In the genomic region with DNA sequence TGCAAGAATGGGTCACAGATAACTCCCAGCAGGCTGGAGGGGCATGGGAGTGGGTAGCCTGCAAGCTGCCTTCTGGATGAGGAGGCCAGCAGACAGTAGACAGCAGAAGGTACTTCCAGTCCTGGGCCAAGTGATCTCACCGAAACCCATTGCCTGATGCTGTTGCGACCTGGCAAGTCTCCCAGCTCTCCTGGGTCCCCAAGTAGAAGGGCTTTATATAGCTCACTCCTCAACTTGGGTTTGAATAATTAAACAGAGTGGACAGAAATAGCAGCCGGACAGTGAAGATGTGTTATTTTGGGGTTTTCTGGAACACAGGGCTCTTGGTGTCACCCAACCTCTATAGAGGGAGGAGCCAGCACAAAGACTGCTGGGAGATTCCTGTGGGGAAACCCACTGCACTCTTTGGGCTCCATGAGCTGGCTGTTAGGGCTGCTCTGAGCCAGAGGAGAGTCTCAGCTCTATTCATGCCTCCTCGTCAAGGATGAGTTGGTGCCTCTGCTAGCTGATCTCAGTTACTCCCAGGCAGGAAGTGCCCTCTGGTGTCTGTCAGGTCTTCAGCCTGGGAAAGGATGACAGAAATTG, we compare ENCODE assay signal across 10 mouse cellular contexts. TPM values are rescaled to one million over a fixed set of nuclear protein-coding genes. Genes with fewer than 3 reads are reported as not detected.
A peak's percentile ranks its signal among the peaks of the same experiment; 100 is the strongest.
DNase-seq lines count a peak whose midpoint lies in the region; ATAC-seq and TF ChIP-seq lines count a peak whose summit lies in the region.
"Had no signal": no experiment of that assay in that cellular context is flagged by ENCODE, and none has a peak within 500 bp of the region (broad histone marks: within the 10 kb centered on the region; RNA-seq: fewer than 3 reads in every experiment).

No protein-coding gene starts in this region.

- peak overlapping the region; percentile 57 for H3K9ac ChIP-seq in heart, adult 2 months (ENCODE audit: low read depth, low read length)
- no peak overlapping the region for H3K9ac ChIP-seq in midbrain, embryonic 14.5 days (replicated peaks; ENCODE audit: low read length)
- H3K9ac ChIP-seq: midbrain, embryonic 12.5 days had no signal

- H3K27ac ChIP-seq in left cerebral cortex, adult 2 months = peak overlapping the region; percentile 57
- H3K27ac ChIP-seq in heart, adult 2 months = peak overlapping the region; percentile 92
- no peak overlapping the region for H3K27ac ChIP-seq in midbrain, embryonic 14.5 days (replicated peaks; ENCODE audit: low read depth, low read length)
- H3K27ac ChIP-seq: midbrain, embryonic 12.5 days had no signal

- 0 out of 2 replicates have a peak, but pooled peaks have one; percentile 66 for TF ChIP-seq EP300 in heart, adult 2 months (IDR thresholded peaks at IDR 0.05; ENCODE audit: insufficient read depth, low read depth, low read length)

- 21% methylated on average over 4 of the region's 4 CpGs for WGBS in heart, adult 2 months
- WGBS in midbrain, embryonic 14.5 days = 62% methylated on average over 4 of the region's 4 CpGs

- TF ChIP-seq CTCF in left cerebral cortex, adult 2 months (IDR thresholded peaks at IDR 0.05) = no peak; the same call in 1 of the 2 replicates
- TF ChIP-seq CTCF in heart, adult 2 months (IDR thresholded peaks at IDR 0.05) = peak; percentile 19

- no peak overlapping the region for H3K4me2 ChIP-seq in midbrain, embryonic 14.5 days (ENCODE audit: low read length)
- H3K4me2 ChIP-seq: midbrain, embryonic 12.5 days had no signal

- no peak overlapping the region for H3K4me3 ChIP-seq in left cerebral cortex, adult 2 months
- H3K4me3 ChIP-seq in heart, adult 2 months = peak overlapping the region; percentile 9; the same call in 1 of the 2 replicates
- no peak overlapping the region for H3K4me3 ChIP-seq in midbrain, embryonic 14.5 days (replicated peaks; ENCODE audit: low read depth, low read length)
- H3K4me3 ChIP-seq: midbrain, embryonic 12.5 days had no signal

- peak; percentile 89 for TF ChIP-seq POLR2A in heart, adult 2 months (IDR thresholded peaks at IDR 0.05; ENCODE audit: insufficient read depth, low read depth, low read length)

- DNase-seq in left cerebral cortex, adult 2 months (ENCODE audit: extremely low spot score in 1 of 2, low spot score in 2 of 2) = no peak
- no peak for DNase-seq in left cerebral cortex, postnatal 36 days (ENCODE audit: low spot score in 2 of 2)
- DNase-seq in cerebellum, adult 11-12 months = peak; percentile 91
- DNase-seq in heart, adult 2 months = peak; percentile 67 to 82
- DNase-seq in skeletal muscle tissue, adult 2 months (ENCODE audit: low read depth, low spot score) = peak; percentile 96
- DNase-seq in frontal cortex, adult 2 months (ENCODE audit: extremely low spot score in 1 of 2, low spot score in 1 of 2) = no peak
- DNase-seq in midbrain, embryonic 14.5 days = no peak

- no peaks in the 10 kb centered on the region for H3K9me3 ChIP-seq in midbrain, embryonic 14.5 days (ENCODE audit: control insufficient read depth, low read length)
- H3K9me3 ChIP-seq: midbrain, embryonic 12.5 days had no signal

- intact Hi-C loops in left cerebral cortex, adult 2 months (cut with DNase I) = no loop called here
- intact Hi-C loops in left cerebral cortex, postnatal 36 days (cut with DNase I) = no loop called here
- intact Hi-C loops in heart, adult 2 months (cut with DNase I) = loop anchor here (2.0 kb wide), 1 partner anchor 46 kb away; no protein-coding TSS in a partner anchor

- peaks cover 8% of the 10 kb centered on the region for H3K4me1 ChIP-seq in heart, adult 2 months (ENCODE audit: control insufficient read depth, insufficient read depth, low read length)
- no peaks in the 10 kb centered on the region for H3K4me1 ChIP-seq in midbrain, embryonic 14.5 days (ENCODE audit: control insufficient read depth, insufficient read depth, low read length)

- H3K79me2 ChIP-seq in heart, adult 2 months (replicated peaks; ENCODE audit: control insufficient read depth, insufficient read depth, low read length) = no peaks in the 10 kb centered on the region

- ATAC-seq in monocyte, adult 5-6 weeks (replicated peaks; ENCODE audit: insufficient number of reproducible peaks, low FRiP score, low TSS enrichment, poor library complexity, severe bottlenecking) = no peak
- no peak for ATAC-seq in midbrain, embryonic 14.5 days (ENCODE audit: low FRiP score, low TSS enrichment)
- ATAC-seq: Patski had no signal

- no peaks in the 10 kb centered on the region for H3K36me3 ChIP-seq in heart, adult 2 months (ENCODE audit: control insufficient read depth, insufficient read depth, low read length)
- no peaks in the 10 kb centered on the region for H3K36me3 ChIP-seq in midbrain, embryonic 14.5 days (ENCODE audit: control insufficient read depth, insufficient read depth, low read length)
- H3K36me3 ChIP-seq: midbrain, embryonic 12.5 days had no signal

- no peaks in the 10 kb centered on the region for H3K27me3 ChIP-seq in heart, adult 2 months (ENCODE audit: control insufficient read depth, insufficient read depth, low read length)
- H3K27me3 ChIP-seq in midbrain, embryonic 14.5 days (ENCODE audit: control insufficient read depth, insufficient read depth, low read length) = no peaks in the 10 kb centered on the region
- H3K27me3 ChIP-seq: midbrain, embryonic 12.5 days; Patski had no signal

RNA-seq across cellular contexts. Expression of a gene that starts 8.9 kb away (rescaled TPM):
- 100 to 1,000 TPM; 223 to 225 TPM for total RNA-seq in left cerebral cortex, adult 2 months (2021)
- total RNA-seq in left cerebral cortex, postnatal 36 days (2021) = 100 to 1,000 TPM; 203 to 231 TPM
- total RNA-seq in heart, adult 2 months (2021) = 100 to 1,000 TPM; 118 to 129 TPM
- 119 and 122 TPM in 2 replicates for polyA plus RNA-seq in heart, adult 2 months (2012; rRNA removed)
- total RNA-seq in monocyte, adult 5-6 weeks (2017) = 94.8 to 111 TPM (median 99.0 TPM) in 3 replicates
- polyA plus RNA-seq in frontal cortex, adult 2 months (2012; rRNA removed) = 137 and 138 TPM in 2 replicates
- polyA plus RNA-seq in midbrain, embryonic 14.5 days (2014; fragmentation: Nextera tagmentation; extraction: Ambion mirVana) = 22.3 and 23.7 TPM in 2 replicates

RNA-seq across cellular contexts. Expression of a gene that starts 51.5 kb away (rescaled TPM):
- under 1 TPM; 0.21 to 0.41 TPM for total RNA-seq in left cerebral cortex, adult 2 months (2021)
- total RNA-seq in left cerebral cortex, postnatal 36 days (2021) = 1 to 10 TPM in 1 of 2 experiments, under 1 TPM in 1; 0.23 to 1.1 TPM
- total RNA-seq in heart, adult 2 months (2021) = under 1 TPM; 0.21 to 0.45 TPM
- 0.64 and 1.1 TPM in 2 replicates for polyA plus RNA-seq in heart, adult 2 months (2012; rRNA removed)
- total RNA-seq in monocyte, adult 5-6 weeks (2017) = not detected in 3 replicates
- polyA plus RNA-seq in frontal cortex, adult 2 months (2012; rRNA removed) = 0.64 and 0.74 TPM in 2 replicates
- 2.7 and 3.5 TPM in 2 replicates for polyA plus RNA-seq in midbrain, embryonic 14.5 days (2014; fragmentation: Nextera tagmentation; extraction: Ambion mirVana)

RNA-seq across cellular contexts. Expression of a gene that starts 55.2 kb away (rescaled TPM):
- not detected for total RNA-seq in left cerebral cortex, adult 2 months (2021)
- total RNA-seq in left cerebral cortex, postnatal 36 days (2021) = not detected
- total RNA-seq in heart, adult 2 months (2021) = not detected
- polyA plus RNA-seq in heart, adult 2 months (2012; rRNA removed) = 0.29 TPM in 1 of 2 replicates, not detected in the other
- not detected in 3 replicates for total RNA-seq in monocyte, adult 5-6 weeks (2017)
- not detected in 2 replicates for polyA plus RNA-seq in frontal cortex, adult 2 months (2012; rRNA removed)
- polyA plus RNA-seq in midbrain, embryonic 14.5 days (2014; fragmentation: Nextera tagmentation; extraction: Ambion mirVana) = not detected in 2 replicates
- polyA plus RNA-seq: midbrain, embryonic 12.5 days; Patski had no signal

Comparison
In these comparisons a context has a peak if more than half of its experiments do, and no peak if none do; other contexts are left out.
1. DNase-seq: peak in cerebellum, adult 11-12 months (single experiment), heart, adult 2 months (2 of 2) and skeletal muscle tissue, adult 2 months (single experiment); none in left cerebral cortex, adult 2 months (0 of 2), left cerebral cortex, postnatal 36 days (0 of 2), frontal cortex, adult 2 months (0 of 2) and midbrain, embryonic 14.5 days (single experiment).